Mouse (Mus musculus) hindbrain, embryonic 14.5 days (tissue): ENCODE measurements around the gene Arih1. TPM values are rescaled to one million over a fixed set of nuclear protein-coding genes. Genes with fewer than 3 reads are reported as not detected.

Experiments
- ATAC-seq: fragments of 200-750 bp; cut with Nextera tagmentation; 2 replicates; pipeline ENCODE4 v1.8.0; 2017; ENCODE audit warnings: moderate number of reproducible peaks, mild to moderate bottlenecking, moderate TSS enrichment, moderate library complexity; ENCODE audit not compliant: low FRiP score
- DNase-seq: peaks from one replicate; pipeline ENCODE4 v3.0.0-alpha.2; 2015; ENCODE audit warnings: low spot score
- H3K27ac ChIP-seq: fragments of 300-500 bp; sonication (generic); 2 replicates; pipeline ENCODE4 v1.5.1; 2014; ENCODE audit warnings: mild to moderate bottlenecking, moderate library complexity
- H3K27me3 ChIP-seq: fragments of 300-500 bp; sonication (generic); 2 replicates; pipeline ENCODE4 v1.6.1; 2014; ENCODE audit warnings: mild to moderate bottlenecking, low read length, mixed read lengths; ENCODE audit not compliant: control insufficient read depth, insufficient read depth
- H3K36me3 ChIP-seq: fragments of 300-500 bp; sonication (generic); replicated peaks from 2 replicates; pipeline ENCODE4 v1.6.1; 2014; ENCODE audit not compliant: control insufficient read depth, insufficient read depth
- H3K4me1 ChIP-seq: fragments of 300-500 bp; sonication (generic); replicated peaks from 2 replicates; pipeline ENCODE4 v1.6.1; 2014; ENCODE audit warnings: antibody characterized with exemption, low read length, mixed read lengths; ENCODE audit not compliant: control insufficient read depth, insufficient read depth
- H3K4me2 ChIP-seq: fragments of 300-500 bp; sonication (generic); replicated peaks from 2 replicates; pipeline ENCODE4 v1.6.1; 2014; ENCODE audit warnings: mild to moderate bottlenecking, moderate library complexity
- H3K4me3 ChIP-seq: fragments of 300-500 bp; sonication (generic); replicated peaks from 2 replicates; pipeline ENCODE4 v1.5.1; 2014; ENCODE audit warnings: mild to moderate bottlenecking, low read length
- H3K9ac ChIP-seq: fragments of 300-500 bp; sonication (generic); 2 replicates; pipeline ENCODE4 v1.6.1; 2014
- H3K9me3 ChIP-seq: fragments of 300-500 bp; sonication (generic); 2 replicates; pipeline ENCODE4 v1.6.1; 2016; ENCODE audit warnings: low read length; ENCODE audit not compliant: control insufficient read depth
- WGBS: fragments of 180-500 bp; shearing (Covaris S2); extraction: QIAGEN DNeasy Blood & Tissue Kit; methylation state at CpG from one replicate; pipeline ENCODE4 v1.1.7; 2014; 5-methylcytosine and 5-hydroxymethylcytosine counted together
- polyA plus RNA-seq: library from polyadenylated mRNA; unstranded; fragments of >200 nt; fragmentation: Nextera tagmentation; extraction: Ambion mirVana; gene quantifications from 2 replicates; pipeline ENCODE4 v1.2.1, GENCODE M21; 2014

The Arih1 gene
- polyA plus RNA-seq, 1 experiment from 2014 or later: 18.0 TPM

GRCm38 (mm10) chr9:59517127-59517526 lies 30.7 kb upstream of the Arih1 start:
- DNase-seq (no peak), ATAC-seq (no peak)
- Histone ChIP-seq H3K9ac (no peak overlapping the region), H3K4me3 (no peak overlapping the region), H3K9me3 (no peaks in the 10 kb centered on the region), H3K4me2 (no peak overlapping the region), H3K4me1 (no peaks in the 10 kb centered on the region), H3K27me3 (no peaks in the 10 kb centered on the region), H3K27ac (no peak overlapping the region), H3K36me3 (no peaks in the 10 kb centered on the region)
- WGBS: 60% methylated on average over 7 of the region's 7 CpGs

GRCm38 (mm10) chr9:59515069-59515468 lies 28.7 kb upstream of the Arih1 start:
- DNase-seq (no peak), ATAC-seq (no peak)
- Histone ChIP-seq H3K27me3 (no peaks in the 10 kb centered on the region), H3K4me1 (no peaks in the 10 kb centered on the region), H3K36me3 (no peaks in the 10 kb centered on the region), H3K9me3 (no peaks in the 10 kb centered on the region), H3K4me3 (no peak overlapping the region), H3K9ac (no peak overlapping the region), H3K4me2 (no peak overlapping the region), H3K27ac (no peak overlapping the region)
- 70% methylated on average over 3 of the region's 3 CpGs for WGBS

DNA sequence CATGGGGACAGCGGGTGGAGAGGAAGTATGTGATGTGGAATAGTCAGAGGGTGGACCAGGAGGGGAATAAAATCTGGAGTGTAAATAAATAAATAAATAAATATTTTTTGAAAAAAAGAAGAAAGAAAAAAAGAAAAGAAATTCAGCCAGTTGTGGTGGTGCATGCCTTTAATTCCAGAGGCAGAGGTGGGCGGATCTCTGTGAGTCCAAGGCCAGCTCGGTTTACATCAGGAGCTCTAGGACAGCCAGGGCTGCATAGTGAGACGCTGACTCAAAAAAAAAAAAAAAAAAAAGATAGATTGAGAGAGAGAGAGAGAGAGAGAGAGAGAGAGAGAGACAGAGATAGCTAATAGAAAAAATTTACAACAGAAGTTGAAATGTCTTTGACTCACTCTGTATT lies 26.0 kb upstream of the Arih1 start:
- H3K36me3 ChIP-seq: no peaks in the 10 kb centered on the region
- no peaks in the 10 kb centered on the region for H3K27me3 ChIP-seq
- H3K9me3 ChIP-seq: no peaks in the 10 kb centered on the region
- DNase-seq: no peak
- H3K27ac ChIP-seq: no peak overlapping the region
- no peaks in the 10 kb centered on the region for H3K4me1 ChIP-seq
- ATAC-seq: no peak
- 83% methylated on average over 4 of the region's 4 CpGs for WGBS
- H3K4me2 ChIP-seq: no peak overlapping the region
- no peak overlapping the region for H3K9ac ChIP-seq
- H3K4me3 ChIP-seq: no peak overlapping the region

DNA sequence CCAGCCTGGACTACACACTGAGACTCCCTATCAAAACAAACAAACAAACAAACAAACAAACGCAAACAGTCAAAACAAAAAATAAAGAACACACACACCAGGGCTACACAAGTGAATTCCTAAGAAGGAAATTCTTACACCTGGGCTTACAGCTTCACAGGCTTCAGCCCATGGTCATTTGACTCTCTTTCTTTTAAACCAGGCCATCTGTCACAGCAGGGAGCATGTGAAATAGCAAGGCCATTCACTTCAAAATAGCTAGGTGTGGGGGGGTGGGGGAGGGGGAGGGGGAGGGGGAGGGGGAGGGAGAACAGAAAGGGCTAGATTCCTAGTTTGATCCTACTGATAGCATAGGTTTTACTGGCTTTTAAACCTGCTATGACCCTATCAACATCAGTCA lies 21.7 kb upstream of the Arih1 start:
- WGBS: 61% methylated on average over 1 of the region's 1 CpGs
- Histone ChIP-seq H3K4me1 (no peaks in the 10 kb centered on the region), H3K9ac (no peak overlapping the region), H3K4me2 (no peak overlapping the region), H3K36me3 (no peaks in the 10 kb centered on the region), H3K27me3 (no peaks in the 10 kb centered on the region), H3K9me3 (no peaks in the 10 kb centered on the region), H3K4me3 (no peak overlapping the region), H3K27ac (no peak overlapping the region)
- DNase-seq (no peak), ATAC-seq (no peak)

DNA sequence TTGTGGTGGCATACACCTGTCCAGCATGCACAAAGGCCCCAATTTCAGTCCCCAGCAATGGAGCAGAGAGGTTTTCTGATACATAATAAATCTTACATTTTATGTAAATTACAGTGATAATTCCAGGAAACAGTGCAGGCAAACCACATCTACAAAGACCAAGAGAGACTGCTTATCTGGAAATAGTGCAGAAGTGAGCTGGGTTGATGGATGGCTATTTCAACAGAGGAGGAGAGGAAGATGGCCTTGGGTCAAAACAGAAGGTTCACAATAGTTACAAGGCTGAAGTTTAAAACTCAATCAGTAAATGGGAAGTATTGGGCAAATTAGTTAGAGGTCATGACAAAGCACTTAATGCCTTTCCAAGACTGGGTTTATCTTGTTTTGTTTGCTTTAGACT lies 913 bp upstream of the Arih1 start:
- peaks cover 27% of the 10 kb centered on the region for H3K4me1 ChIP-seq
- no peak for DNase-seq
- no peaks in the 10 kb centered on the region for H3K27me3 ChIP-seq
- peak overlapping the region; percentile 96 for H3K4me3 ChIP-seq
- no peaks in the 10 kb centered on the region for H3K9me3 ChIP-seq
- H3K9ac ChIP-seq: peak overlapping the region; percentile 99
- peak overlapping the region; percentile 99 for H3K27ac ChIP-seq
- ATAC-seq: no peak
- H3K4me2 ChIP-seq: peak overlapping the region; percentile 75
- no peaks in the 10 kb centered on the region for H3K36me3 ChIP-seq

DNA sequence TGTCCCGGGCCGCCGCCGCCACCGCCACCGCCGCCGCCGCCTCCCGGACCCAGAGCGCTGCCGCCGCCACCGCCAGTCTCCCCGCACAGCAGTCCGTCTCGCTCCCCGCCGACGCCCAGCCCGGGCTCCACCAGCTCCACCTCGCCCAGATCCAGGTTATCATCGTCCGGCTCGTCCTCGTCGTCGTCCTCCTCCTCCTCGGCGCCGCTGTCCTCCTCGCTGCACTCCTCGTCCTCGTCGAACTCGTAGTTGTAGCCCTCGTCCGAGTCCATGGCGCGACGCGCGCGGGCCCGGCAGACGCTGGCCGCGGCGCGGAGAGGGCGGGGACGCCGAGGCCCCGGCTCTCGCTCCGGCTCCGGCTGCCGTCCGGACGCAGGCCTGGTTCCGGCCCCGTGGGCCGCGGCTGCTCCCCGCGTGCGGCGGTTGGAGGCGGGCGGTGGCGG lies 321 bp downstream of the Arih1 start:
- no peaks in the 10 kb centered on the region for H3K27me3 ChIP-seq
- H3K9me3 ChIP-seq: no peaks in the 10 kb centered on the region
- no peaks in the 10 kb centered on the region for H3K36me3 ChIP-seq
- H3K4me3 ChIP-seq: peak overlapping the region; percentile 96
- peak; percentile 45 for DNase-seq
- peak overlapping the region; percentile 99 for H3K9ac ChIP-seq
- peaks cover 33% of the 10 kb centered on the region for H3K4me1 ChIP-seq
- under 1% methylated on average over 65 of the region's 71 CpGs for WGBS
- ATAC-seq: peak; percentile 78
- peak overlapping the region; percentile 75 for H3K4me2 ChIP-seq
- peak overlapping the region; percentile 99 for H3K27ac ChIP-seq

- H3K4me1 ChIP-seq: peaks cover 33% of the 10 kb centered on the region
- H3K27ac ChIP-seq: peak overlapping the region; percentile 99
- H3K4me2 ChIP-seq: peak overlapping the region; percentile 75
- no peaks in the 10 kb centered on the region for H3K9me3 ChIP-seq
- no peaks in the 10 kb centered on the region for H3K36me3 ChIP-seq
- no peaks in the 10 kb centered on the region for H3K27me3 ChIP-seq
- WGBS: 0% methylated on average over 34 of the region's 34 CpGs
- peak overlapping the region; percentile 99 for H3K9ac ChIP-seq
- H3K4me3 ChIP-seq: peak overlapping the region; percentile 96
- peak; percentile 40 for DNase-seq
- ATAC-seq: peak; percentile 40
These were observed 825 bp downstream of the Arih1 start for GRCm38 (mm10) chr9:59485511-59486075.

DNA sequence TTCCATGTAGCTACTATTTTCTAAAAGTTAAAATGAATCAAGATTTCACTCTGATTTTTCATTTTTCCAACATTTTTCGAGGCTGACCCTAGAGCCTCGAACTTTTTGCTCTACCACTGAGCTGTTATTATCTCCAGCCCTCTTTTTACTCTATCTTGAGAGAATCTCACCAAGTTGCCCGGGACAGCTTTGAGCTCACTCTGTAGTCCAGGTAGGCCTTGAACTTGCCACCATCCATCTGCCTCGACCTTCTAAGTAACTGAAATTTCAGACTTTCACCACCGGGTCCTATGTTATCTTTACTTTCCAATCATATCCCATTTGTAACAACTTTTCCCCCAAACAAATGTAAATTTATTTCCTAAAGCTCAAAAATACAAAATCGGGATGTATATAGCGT lies 1.7 kb downstream of the Arih1 start:
- H3K9me3 ChIP-seq: no peaks in the 10 kb centered on the region
- 21% methylated on average over 7 of the region's 7 CpGs for WGBS
- peak overlapping the region; percentile 99 for H3K9ac ChIP-seq
- no peaks in the 10 kb centered on the region for H3K27me3 ChIP-seq
- peak overlapping the region; percentile 75 for H3K4me2 ChIP-seq
- H3K36me3 ChIP-seq: no peaks in the 10 kb centered on the region; the same call in 1 of the 2 replicates
- H3K4me3 ChIP-seq: peak overlapping the region; percentile 96
- DNase-seq (no peak), ATAC-seq (no peak)
- peaks cover 33% of the 10 kb centered on the region for H3K4me1 ChIP-seq
- H3K27ac ChIP-seq: no peak overlapping the region

DNA sequence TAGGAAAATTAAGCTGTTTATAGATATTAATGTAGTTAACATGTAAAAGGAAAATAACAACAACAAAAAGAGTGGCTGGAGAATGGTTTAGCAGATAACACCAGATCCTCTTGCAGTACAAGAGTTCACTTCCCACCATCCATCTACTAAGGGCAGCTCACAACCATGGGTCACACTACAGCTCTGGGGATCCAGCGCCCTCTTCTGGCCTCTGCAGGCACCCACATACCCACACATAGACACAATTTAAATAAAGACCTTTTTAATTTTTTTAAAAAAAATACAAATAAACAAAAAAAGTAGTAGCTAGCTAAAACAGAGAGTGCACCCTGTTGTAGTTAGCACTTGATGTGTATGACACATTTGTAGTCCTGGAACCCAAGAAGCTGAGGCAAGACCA lies 4.0 kb downstream of the Arih1 start:
- Histone ChIP-seq H3K27ac (no peak overlapping the region), H3K9ac (no peak overlapping the region), H3K36me3 (peaks cover under 1% of the 10 kb centered on the region; the same call in 1 of the 2 replicates), H3K4me1 (peaks cover 42% of the 10 kb centered on the region), H3K4me2 (peak overlapping the region; percentile 30), H3K27me3 (no peaks in the 10 kb centered on the region), H3K9me3 (no peaks in the 10 kb centered on the region), H3K4me3 (no peak overlapping the region)
- no peak for ATAC-seq
- DNase-seq: no peak
- 25% methylated on average over 1 of the region's 1 CpGs for WGBS

GRCm38 (mm10) chr9:59476617-59477016 lies 9.8 kb downstream of the Arih1 start:
- Histone ChIP-seq H3K36me3 (peaks cover 15% of the 10 kb centered on the region; the same call in 1 of the 2 replicates), H3K27me3 (no peaks in the 10 kb centered on the region), H3K4me1 (peaks cover 11% of the 10 kb centered on the region; the same call in 1 of the 2 replicates), H3K9ac (no peak overlapping the region), H3K9me3 (no peaks in the 10 kb centered on the region), H3K4me3 (no peak overlapping the region), H3K4me2 (no peak overlapping the region), H3K27ac (no peak overlapping the region)
- ATAC-seq (no peak), DNase-seq (no peak)
- 93% methylated on average over 2 of the region's 2 CpGs for WGBS
